Mouse (Mus musculus) CH12F3 (cell line): ENCODE measurements around the gene Sept8.
"Not testable (repeated sequence)": the region's sequence is repeated elsewhere in the genome, so short reads cannot be mapped to it uniquely, and the experiment has no call there.

Source experiments
- in situ Hi-C: fragments of 300-500 bp; cut with MboI; formaldehyde crosslinking; loops from 2 replicates; pipeline ENCODE4 v1.14.3; 2020; ENCODE audit warnings: low sequenced_read_pairs

Sept8 gene

DNA sequence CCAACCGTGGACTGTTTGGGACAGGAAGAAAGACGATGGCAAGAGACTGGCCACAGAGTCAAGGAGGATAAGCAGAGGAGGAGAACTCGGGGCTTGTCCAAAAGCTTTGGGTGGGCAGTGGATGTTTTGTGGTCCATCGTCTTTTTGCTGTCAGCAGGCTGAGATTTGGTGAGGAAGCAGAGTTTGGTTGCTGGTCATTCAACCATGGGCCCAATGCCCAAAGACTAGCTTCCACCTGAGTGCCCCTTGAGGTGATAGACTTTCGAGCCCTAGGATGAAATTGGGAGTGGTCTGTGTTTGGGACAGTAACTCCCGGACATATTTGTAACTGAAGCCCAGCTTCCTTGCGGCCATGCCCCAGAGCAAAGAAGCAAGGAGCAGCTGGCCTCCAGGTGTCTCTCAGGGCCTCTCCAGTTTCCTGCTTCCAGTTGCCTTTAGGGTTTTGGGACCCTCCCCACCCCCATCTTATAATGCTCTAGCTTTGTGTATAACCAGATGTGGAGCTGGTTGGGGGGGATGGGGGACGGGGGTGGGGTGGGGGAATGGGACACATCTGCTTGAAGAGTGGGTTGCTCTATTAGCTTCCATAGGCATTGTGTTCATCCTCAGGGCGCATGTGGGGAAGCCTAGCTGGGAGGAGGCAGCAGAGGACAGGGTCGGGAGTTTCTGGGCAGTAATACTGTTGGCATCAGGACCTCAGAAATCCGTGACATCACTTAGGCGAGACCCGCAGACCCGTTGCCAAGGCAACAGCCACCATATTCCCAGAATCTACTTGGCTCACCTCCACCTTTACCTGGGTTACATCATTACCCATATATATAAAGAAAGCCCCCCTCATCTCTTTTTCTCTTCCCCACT lies 4.7 kb downstream of the Sept8 start:
- in situ Hi-C loops: no loop called here

GRCm38 (mm10) chr11:53524905-53525304 lies 5.8 kb downstream of the Sept8 start:
- in situ Hi-C loops: no loop called here

DNA sequence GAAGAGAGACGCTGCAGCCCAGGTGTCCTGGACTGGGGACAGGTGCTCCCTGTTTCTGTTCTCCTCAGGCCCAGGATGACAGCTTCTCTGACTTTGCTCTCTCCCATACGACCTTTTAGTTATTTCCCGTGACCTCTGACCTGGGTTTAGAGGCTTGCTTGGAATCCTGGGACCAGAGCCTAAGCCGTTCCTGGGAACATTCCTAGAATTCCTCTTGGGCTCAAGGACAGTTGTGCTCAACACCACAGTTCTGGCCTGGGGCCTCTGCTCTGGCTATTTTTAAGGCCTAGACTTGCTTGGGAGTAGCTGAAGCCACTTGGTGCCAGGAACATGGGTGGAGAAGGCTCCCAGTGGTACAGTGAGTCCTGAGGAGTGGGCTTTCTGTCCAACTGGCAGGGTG lies 6.4 kb downstream of the Sept8 start:
- in situ Hi-C loops: no loop called here

GRCm38 (mm10) chr11:53528397-53529252 lies 9.6 kb downstream of the Sept8 start:
- in situ Hi-C loops: no loop called here

GRCm38 (mm10) chr11:53529253-53529557 lies 10.1 kb downstream of the Sept8 start:
- in situ Hi-C loops: no loop called here

- in situ Hi-C loops: no loop called here
Observed at GRCm38 (mm10) chr11:53530001-53530400, 10.9 kb downstream of the Sept8 start.

DNA sequence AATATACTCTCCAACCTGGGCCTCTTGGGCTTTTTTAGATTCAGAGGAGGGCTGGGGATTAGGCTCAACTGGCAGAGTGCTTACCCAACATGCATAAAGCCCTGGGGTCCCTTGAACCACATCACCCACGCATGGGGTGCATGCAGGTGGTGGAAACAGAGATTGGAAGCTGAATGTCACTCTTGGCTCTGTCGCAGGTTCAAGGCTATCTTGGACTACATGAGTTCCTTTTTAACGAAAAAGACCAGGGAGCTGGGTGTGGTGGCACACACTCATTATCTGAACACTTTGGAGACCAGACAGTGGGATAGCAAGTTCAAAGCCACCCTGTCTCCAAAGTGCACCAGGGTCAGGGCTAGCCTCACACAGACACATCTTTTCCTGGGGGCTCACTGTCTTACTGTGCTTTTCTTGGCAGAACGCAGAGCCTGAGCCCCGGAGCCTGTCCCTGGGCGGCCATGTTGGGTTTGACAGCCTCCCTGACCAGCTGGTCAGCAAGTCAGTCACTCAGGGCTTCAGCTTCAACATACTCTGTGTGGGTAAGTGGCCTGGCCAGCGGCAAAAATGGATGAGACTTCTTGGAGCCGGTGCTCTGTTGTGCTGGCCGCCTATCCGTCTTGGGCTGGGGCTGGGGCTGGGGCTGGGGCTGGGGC lies 12.6 kb downstream of the Sept8 start:
- in situ Hi-C loops: no loop called here

GRCm38 (mm10) chr11:53532231-53532620 lies 13.2 kb downstream of the Sept8 start:
- in situ Hi-C loops: no loop called here

- in situ Hi-C loops: no loop called here
Observed at GRCm38 (mm10) chr11:53539002-53539491, 20.0 kb downstream of the Sept8 start.

- in situ Hi-C loops: no loop called here
Observed at GRCm38 (mm10) chr11:53540394-53540793, 21.3 kb downstream of the Sept8 start.

DNA sequence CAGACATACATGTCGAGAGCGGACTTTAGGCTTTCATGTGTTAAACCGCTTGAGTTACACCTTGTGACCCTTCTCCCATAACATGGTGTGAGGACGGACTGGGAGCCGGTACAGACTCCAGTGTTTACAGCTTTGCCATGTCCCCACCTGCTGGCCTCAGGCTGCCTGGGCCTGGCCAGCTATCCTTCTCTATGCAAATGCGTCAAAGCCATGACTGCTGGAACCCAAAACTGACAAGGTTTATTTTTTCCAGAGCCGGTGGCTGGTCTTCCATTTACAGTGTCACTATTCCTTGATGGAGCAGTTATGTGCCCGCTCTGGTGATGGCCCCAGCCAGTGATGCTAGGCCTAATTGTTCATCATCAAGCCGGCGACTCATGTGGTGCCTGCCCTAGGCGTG lies 22.2 kb downstream of the Sept8 start:
- in situ Hi-C loops: no loop called here

DNA sequence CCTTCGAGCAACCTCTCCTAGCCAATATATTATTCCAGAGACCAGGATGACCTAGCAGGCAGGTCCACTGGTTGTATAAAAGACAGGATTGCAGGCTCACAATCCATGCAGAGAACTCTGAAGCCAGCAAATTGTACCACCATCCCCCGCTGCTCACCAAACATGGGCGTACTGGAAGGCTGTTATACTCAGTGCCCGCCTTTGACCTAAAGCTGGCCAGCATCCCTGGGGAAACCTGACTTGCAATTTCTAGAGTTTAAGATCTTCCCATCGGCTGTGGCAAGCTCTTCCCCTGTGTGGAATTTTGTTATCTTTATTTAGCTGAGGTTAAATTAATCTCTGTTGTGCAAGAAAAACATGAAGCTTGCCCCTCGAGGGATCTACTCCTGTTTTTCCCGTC lies 24.0 kb downstream of the Sept8 start:
- in situ Hi-C loops: no loop called here

DNA sequence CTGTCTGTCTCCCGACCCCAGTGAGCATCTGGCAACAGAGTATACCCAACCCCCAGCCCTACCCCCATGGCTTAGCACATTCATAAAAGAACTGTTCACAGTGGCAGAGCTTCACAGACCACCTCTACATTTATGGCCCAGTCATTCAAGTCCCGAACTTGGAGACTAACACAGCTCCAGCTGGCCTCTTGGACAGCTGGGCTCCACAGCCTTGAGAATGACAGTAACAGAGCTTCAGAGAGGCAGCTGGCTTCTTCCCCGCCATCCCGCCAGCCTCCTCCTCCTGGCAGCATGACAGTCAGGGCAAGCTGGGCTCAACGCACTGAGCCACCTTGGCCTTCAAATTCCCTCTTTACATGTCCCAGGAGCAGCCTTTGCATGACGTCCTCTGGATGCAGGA lies 27.2 kb downstream of the Sept8 start:
- in situ Hi-C loops: no loop called here

GRCm38 (mm10) chr11:53547566-53547965 lies 28.5 kb downstream of the Sept8 start:
- in situ Hi-C loops: no loop called here

- in situ Hi-C loops: no loop called here
Observed at GRCm38 (mm10) chr11:53548036-53548605, 29.1 kb downstream of the Sept8 start.

GRCm38 (mm10) chr11:53550714-53551113 lies 31.7 kb downstream of the Sept8 start:
- in situ Hi-C loops: no loop called here

DNA sequence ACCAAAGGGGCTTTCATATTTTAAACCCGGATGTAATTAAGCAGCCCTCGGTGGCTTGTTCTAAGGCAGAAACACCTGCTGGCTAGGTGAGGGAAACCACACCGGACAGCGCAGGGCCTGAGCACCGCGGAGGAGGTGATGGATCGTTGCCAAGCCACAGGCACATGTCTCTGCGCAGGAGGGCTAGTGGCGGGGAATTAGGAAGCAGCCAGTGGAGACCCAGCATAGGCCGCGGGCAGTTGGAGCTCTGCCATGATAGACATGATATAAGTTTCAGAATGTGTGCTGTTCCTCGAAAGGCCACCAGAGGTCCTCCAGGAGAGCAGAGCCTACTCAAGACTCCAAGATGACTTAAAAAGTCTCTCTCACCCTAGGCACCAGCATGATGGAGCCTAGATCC lies 32.7 kb downstream of the Sept8 start:
- in situ Hi-C loops: no loop called here

- in situ Hi-C loops: not testable (repeated sequence)
Observed at GRCm38 (mm10) chr11:53556529-53556928, 37.5 kb downstream of the Sept8 start.

DNA sequence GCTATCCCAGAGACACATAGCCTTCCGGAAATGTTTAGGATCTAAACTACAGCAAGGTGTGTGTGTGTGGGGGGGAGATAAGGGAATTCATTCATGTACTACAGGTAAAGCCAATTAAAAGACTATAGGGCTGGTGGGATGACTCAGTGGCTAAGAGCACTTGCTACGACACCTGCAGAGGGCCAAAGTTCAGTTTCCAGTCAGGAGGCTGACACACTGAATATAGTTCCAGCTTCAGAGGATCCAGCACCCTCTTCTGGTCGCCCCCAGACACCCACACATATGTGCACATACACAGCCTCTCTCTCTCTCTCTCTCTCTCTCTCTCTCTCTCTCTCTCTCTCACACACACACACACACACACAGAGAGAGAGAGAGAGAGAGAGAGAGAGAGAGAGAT lies 38.9 kb downstream of the Sept8 start:
- in situ Hi-C loops: not testable (repeated sequence)

DNA sequence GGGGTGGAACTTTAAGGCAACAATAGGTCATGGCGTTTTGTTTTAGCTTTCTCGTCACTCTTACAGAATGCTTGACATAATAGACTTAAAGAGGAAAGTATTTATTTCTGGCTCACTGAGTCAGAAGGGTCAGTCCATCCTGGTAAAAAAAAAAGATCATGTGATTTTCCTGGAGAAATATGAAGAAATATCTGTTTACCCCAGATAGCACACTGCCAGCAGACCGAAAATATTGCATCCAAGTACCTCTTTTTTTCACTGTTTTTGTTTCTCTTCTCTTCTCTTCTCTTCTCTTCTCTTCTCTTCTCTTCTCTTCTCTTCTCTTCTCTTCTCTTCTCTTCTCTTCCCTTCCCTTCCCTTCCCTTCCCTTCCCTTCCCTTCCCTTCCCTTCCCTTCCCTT lies 40.9 kb downstream of the Sept8 start:
- in situ Hi-C loops: not testable (repeated sequence)

DNA sequence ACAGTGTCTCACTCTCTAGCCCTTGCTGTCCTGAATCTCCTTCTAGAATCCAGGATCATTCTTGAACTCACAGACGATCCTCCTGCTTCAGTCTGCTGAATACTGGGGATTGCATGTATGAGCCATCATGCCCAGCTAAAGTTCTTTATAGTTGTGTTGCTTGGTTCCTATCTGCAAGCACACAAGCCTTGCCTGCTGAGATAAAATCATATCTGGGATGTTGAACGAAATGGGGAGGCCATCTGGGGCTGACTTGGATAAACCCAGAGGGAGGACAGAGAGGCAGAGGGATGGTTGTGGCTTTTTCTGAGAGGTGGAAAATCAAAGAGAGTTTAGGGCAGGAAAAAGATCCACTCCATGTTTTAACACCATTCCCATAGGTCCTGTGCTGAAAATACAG lies 42.9 kb downstream of the Sept8 start:
- in situ Hi-C loops: no loop called here
